Mouse (Mus musculus) CH12.LX (cell line): ENCODE measurements around the gene Stat1. TPM values are rescaled to one million over a fixed set of nuclear protein-coding genes. Genes with fewer than 3 reads are reported as not detected.
A peak's percentile ranks its signal among the peaks of the same experiment; 100 is the strongest.

ENCODE experiments used
- DNase-seq: peaks from one replicate; pipeline ENCODE4 v3.0.0-alpha.2; 2013; ENCODE audit errors: extremely low read depth
- H3K27ac ChIP-seq: 2 replicates; pipeline ENCODE4 v1.5.1; 2012; ENCODE audit warnings: low read depth, mild to moderate bottlenecking, control low read depth, moderate library complexity; ENCODE audit not compliant: insufficient read depth
- H3K27me3 ChIP-seq: replicated peaks from 2 replicates; pipeline ENCODE3; 2012; ENCODE audit warnings: inconsistent platforms
- H3K36me3 ChIP-seq, 2 experiments: replicated peaks in 1 of 2; 2 replicates each; pipeline versions ENCODE3 to v1.6.1; 2012; ENCODE audit warnings: inconsistent platforms in 1 of 2, low read length in 1 of 2, mild to moderate bottlenecking in 1 of 2, mixed read lengths in 1 of 2, moderate library complexity in 1 of 2; ENCODE audit not compliant: control insufficient read depth in 1 of 2, insufficient read depth in 1 of 2
- H3K4me1 ChIP-seq, 2 experiments: 2 replicates each; pipeline ENCODE4 v1.6.1; 2012; ENCODE audit warnings: inconsistent platforms in 1 of 2, moderate library complexity in 1 of 2; ENCODE audit not compliant: insufficient read depth in 2 of 2, control insufficient read depth in 1 of 2
- H3K4me2 ChIP-seq: 2 replicates; pipeline ENCODE4 v1.6.1; 2012; ENCODE audit warnings: low read depth, mild to moderate bottlenecking, control low read depth; ENCODE audit not compliant: poor library complexity, insufficient read depth, severe bottlenecking
- H3K4me3 ChIP-seq, 3 experiments: fragments of 150-350 bp in 1 of 3; sonication (generic) in 1 of 3; replicated peaks in 1 of 3; 2 replicates each; pipeline versions ENCODE3 to v1.5.1; 2011 to 2012; ENCODE audit warnings: low read depth in 2 of 3, low read length in 2 of 3, mild to moderate bottlenecking in 2 of 3, moderate library complexity in 2 of 3, control low read depth in 1 of 3, improper control_type of control experiment in 1 of 3, inconsistent platforms in 1 of 3, mixed read lengths in 1 of 3; ENCODE audit not compliant: poor library complexity in 1 of 3
- H3K79me2 ChIP-seq: replicated peaks from 2 replicates; pipeline ENCODE4 v1.6.1; 2012; ENCODE audit warnings: mild to moderate bottlenecking, moderate library complexity; ENCODE audit not compliant: control insufficient read depth, poor library complexity, insufficient read depth, severe bottlenecking; ENCODE audit errors: extremely low read depth
- H3K9ac ChIP-seq: 2 replicates; pipeline ENCODE4 v1.6.1; 2012; ENCODE audit warnings: low read depth, mild to moderate bottlenecking, control low read depth, moderate library complexity; ENCODE audit not compliant: insufficient read depth
- H3K9me3 ChIP-seq: replicated peaks from 2 replicates; pipeline ENCODE3; 2012; ENCODE audit warnings: low read length, inconsistent platforms, mixed read lengths
- BHLHE40 ChIP-seq: IDR thresholded peaks from 2 replicates; pipeline ENCODE4 v1.6.1; 2011; ENCODE audit warnings: mild to moderate bottlenecking, low read depth, low read length, improper control_type of control experiment
- CHD2 ChIP-seq: IDR thresholded peaks from 2 replicates; pipeline ENCODE4 v1.6.1; 2011; ENCODE audit warnings: low read length, improper control_type of control experiment
- CTCF ChIP-seq, 2 experiments: IDR thresholded peaks in 1 of 2; conservative IDR thresholded peaks in 1 of 2; 2 replicates each; pipeline ENCODE4 v1.5.1; 2011 to 2012; ENCODE audit warnings: low read depth in 2 of 2, low read length in 2 of 2, improper control_type of control experiment in 1 of 2, inconsistent platforms in 1 of 2, mild to moderate bottlenecking in 1 of 2, moderate library complexity in 1 of 2
- ELF1 ChIP-seq: IDR thresholded peaks from 2 replicates; pipeline ENCODE4 v1.6.1; 2014; ENCODE audit warnings: low read depth, mild to moderate bottlenecking, inconsistent platforms, low read length, improper control_type of control experiment
- EP300 ChIP-seq: IDR thresholded peaks from 2 replicates; pipeline ENCODE4 v1.6.1; 2011; ENCODE audit warnings: low read length, improper control_type of control experiment
- ETS1 ChIP-seq: conservative IDR thresholded peaks from 2 replicates; pipeline ENCODE4 v1.6.1; 2012; ENCODE audit warnings: low read depth, mild to moderate bottlenecking, inconsistent platforms, low read length, improper control_type of control experiment, moderate library complexity
- GABPA ChIP-seq: IDR thresholded peaks from 2 replicates; pipeline ENCODE4 v1.6.1; 2012; ENCODE audit warnings: low read depth, low read length, improper control_type of control experiment, inconsistent platforms; ENCODE audit not compliant: insufficient replicate concordance
- HCFC1 ChIP-seq: IDR thresholded peaks from 2 replicates; pipeline ENCODE4 v1.6.1; 2012; ENCODE audit warnings: low read depth, mild to moderate bottlenecking, inconsistent platforms, low read length, improper control_type of control experiment
- IRF4 ChIP-seq: IDR thresholded peaks from 2 replicates; pipeline ENCODE4 v1.6.1; 2014; ENCODE audit warnings: low read depth, mild to moderate bottlenecking, inconsistent platforms, low read length, improper control_type of control experiment
- JUND ChIP-seq: conservative IDR thresholded peaks from 2 replicates; pipeline ENCODE4 v1.6.1; 2011; ENCODE audit warnings: low read depth, low read length, improper control_type of control experiment
- MAFK ChIP-seq: IDR thresholded peaks from 2 replicates; pipeline ENCODE4 v1.6.1; 2011; ENCODE audit warnings: low read length, improper control_type of control experiment; ENCODE audit not compliant: insufficient replicate concordance
- MAX ChIP-seq: IDR thresholded peaks from 2 replicates; pipeline ENCODE4 v1.6.1; 2011; ENCODE audit warnings: low read length, improper control_type of control experiment
- MAZ ChIP-seq: IDR thresholded peaks from 2 replicates; pipeline ENCODE4 v1.6.1; 2012; ENCODE audit warnings: low read depth, mild to moderate bottlenecking, inconsistent platforms, low read length, improper control_type of control experiment, moderate library complexity
- MEF2A ChIP-seq: IDR thresholded peaks from 2 replicates; pipeline ENCODE4 v1.6.1; 2014; ENCODE audit warnings: low read depth, mild to moderate bottlenecking, inconsistent platforms, low read length, improper control_type of control experiment, borderline replicate concordance
- MXI1 ChIP-seq: IDR thresholded peaks from 2 replicates; pipeline ENCODE4 v1.6.1; 2011; ENCODE audit warnings: mild to moderate bottlenecking, low read depth, low read length, improper control_type of control experiment
- NELFE ChIP-seq: IDR thresholded peaks from 2 replicates; pipeline ENCODE4 v1.6.1; 2011; ENCODE audit warnings: low read depth, low read length, improper control_type of control experiment
- NRF1 ChIP-seq: IDR thresholded peaks from 2 replicates; pipeline ENCODE4 v1.6.1; 2014; ENCODE audit warnings: low read depth, mild to moderate bottlenecking, inconsistent platforms, low read length, improper control_type of control experiment, moderate library complexity
- POLR2AphosphoS2 ChIP-seq: IDR thresholded peaks from 2 replicates; pipeline ENCODE4 v1.6.1; 2011; ENCODE audit warnings: low read depth, low read length, improper control_type of control experiment
- RAD21 ChIP-seq: IDR thresholded peaks from 2 replicates; pipeline ENCODE4 v1.6.1; 2011; ENCODE audit warnings: low read depth, mild to moderate bottlenecking, low read length, improper control_type of control experiment, moderate library complexity
- RCOR1 ChIP-seq: conservative IDR thresholded peaks from 2 replicates; pipeline ENCODE4 v1.6.1; 2012; ENCODE audit warnings: low read depth, mild to moderate bottlenecking, inconsistent platforms, low read length, improper control_type of control experiment
- SIN3A ChIP-seq: IDR thresholded peaks from 2 replicates; pipeline ENCODE4 v1.6.1; 2012; ENCODE audit warnings: low read length, improper control_type of control experiment, inconsistent platforms
- SMC3 ChIP-seq: IDR thresholded peaks from 2 replicates; pipeline ENCODE4 v1.6.1; 2011; ENCODE audit warnings: low read depth, low read length, improper control_type of control experiment
- TBP ChIP-seq: conservative IDR thresholded peaks from 2 replicates; pipeline ENCODE4 v1.6.1; 2011; ENCODE audit warnings: low read depth, low read length, improper control_type of control experiment
- UBTF ChIP-seq: IDR thresholded peaks from 2 replicates; pipeline ENCODE4 v1.6.1; 2012; ENCODE audit warnings: low read depth, mild to moderate bottlenecking, inconsistent platforms, low read length, improper control_type of control experiment, moderate library complexity
- USF2 ChIP-seq: conservative IDR thresholded peaks from 2 replicates; pipeline ENCODE4 v1.6.1; 2011; ENCODE audit warnings: low read depth, low read length, improper control_type of control experiment
- ZC3H11A ChIP-seq: IDR thresholded peaks from 2 replicates; pipeline ENCODE4 v1.6.1; 2012; ENCODE audit warnings: low read depth, mild to moderate bottlenecking, inconsistent platforms, low read length, improper control_type of control experiment
- ZKSCAN1 ChIP-seq: IDR thresholded peaks from 2 replicates; pipeline ENCODE4 v1.6.1; 2012; ENCODE audit warnings: low read depth, inconsistent platforms, low read length, improper control_type of control experiment, borderline replicate concordance
- ZNF384 ChIP-seq: IDR thresholded peaks from 2 replicates; pipeline ENCODE4 v1.6.1; 2012; ENCODE audit warnings: low read depth, low read length, improper control_type of control experiment, inconsistent platforms
- dilution Hi-C: fragments of 300-500 bp; cut with MboI; formaldehyde crosslinking; loops from 2 replicates; pipeline ENCODE4 v1.14.3; 2020; ENCODE audit warnings: low sequenced_read_pairs; ENCODE audit not compliant: extremely low pct_unique_long_range_greater_than_20kb, extremely low pct_ligation_motif_present
- in situ Hi-C: fragments of 300-500 bp; cut with MboI; formaldehyde crosslinking; loops from 3 replicates; pipeline ENCODE4 v1.14.3; 2019; ENCODE audit warnings: low sequenced_read_pairs, low pct_ligation_motif_present, low pct_unique_long_range_greater_than_20kb, mixed read lengths
- polyA plus RNA-seq: library from polyadenylated mRNA; unstranded; fragments of >175 nt; gene quantifications from 2 replicates; pipeline ENCODE4 v1.2.1, GENCODE M21; 2012; ENCODE audit warnings: low read depth; ENCODE audit not compliant: insufficient read length
- total RNA-seq, 2 experiments: library from RNA; depleted of rRNA; stranded (reverse); fragments of 300-350 nt in 1 of 2; fragments of >200 nt in 1 of 2; gene quantifications; 2 replicates each; pipeline ENCODE4 v1.2.3; 2012 to 2014

The Stat1 gene
- total and polyA plus RNA-seq, 3 experiments: 101 to 179 (median 143) TPM

GRCm38 (mm10) chr1:52088634-52089033 lies 30.6 kb upstream of the Stat1 start:
- no peaks in the 10 kb centered on the region for H3K27me3 ChIP-seq
- in situ Hi-C loops: loop anchor here (25.0 kb wide), 1 partner anchor 451 kb away; no protein-coding TSS in a partner anchor
- DNase-seq: no peak
- H3K4me3 ChIP-seq: no peak overlapping the region
- no peak for TF ChIP-seq SIN3A
- TF ChIP-seq BHLHE40: no peak
- TF ChIP-seq MAFK: no peak
- TF ChIP-seq UBTF: no peak
- no peak for TF ChIP-seq USF2
- TF ChIP-seq HCFC1: no peak
- no peak for TF ChIP-seq ETS1
- TF ChIP-seq GABPA: no peak
- TF ChIP-seq MAX: no peak
- TF ChIP-seq IRF4: no peak
- TF ChIP-seq SMC3: no peak
- no peak for TF ChIP-seq ZC3H11A
- no peak for TF ChIP-seq TBP
- TF ChIP-seq NRF1: no peak
- no peak for TF ChIP-seq EP300
- TF ChIP-seq MXI1: no peak
- no peaks in the 10 kb centered on the region for H3K9me3 ChIP-seq
- no peaks in the 10 kb centered on the region for H3K79me2 ChIP-seq
- 0 out of 4 replicates have a peak, but pooled peaks cover 0 to 2% of the 10 kb centered on the region in 2 experiments for H3K4me1 ChIP-seq
- H3K9ac ChIP-seq: no peak overlapping the region
- no peak overlapping the region for H3K4me2 ChIP-seq
- dilution Hi-C loops: no loop called here
- no peak overlapping the region for H3K27ac ChIP-seq
- H3K36me3 ChIP-seq: peaks cover 0 to 5% of the 10 kb centered on the region in 2 experiments

GRCm38 (mm10) chr1:52098618-52099232 lies 20.5 kb upstream of the Stat1 start:
- H3K27ac ChIP-seq: no peak overlapping the region
- peaks cover 4 to 19% of the 10 kb centered on the region in 2 experiments; a peak in 3 of 4 replicates for H3K4me1 ChIP-seq
- no peak overlapping the region for H3K4me3 ChIP-seq
- no peaks in the 10 kb centered on the region for H3K79me2 ChIP-seq
- H3K9me3 ChIP-seq: no peaks in the 10 kb centered on the region
- in situ Hi-C loops (loop anchor here (5.0 to 25.0 kb wide), 2 partner anchors 91 to 461 kb away; no protein-coding TSS in a partner anchor), dilution Hi-C loops (no loop called here)
- H3K9ac ChIP-seq: no peak overlapping the region
- DNase-seq: peak; percentile 60
- peaks cover 3 to 20% of the 10 kb centered on the region in 2 experiments for H3K36me3 ChIP-seq
- no peaks in the 10 kb centered on the region for H3K27me3 ChIP-seq
- no peak overlapping the region for H3K4me2 ChIP-seq
- TF ChIP-seq HCFC1 (0 out of 2 replicates have a peak, but pooled peaks have one; percentile 18), RAD21 (peak; percentile 94), EP300 (no peak), CTCF (conservative IDR thresholded peaks at IDR 0.05 in 1 of 2, IDR thresholded peaks at IDR 0.05 in 1 of 2; ENCODE audit: low read depth in 2 of 2, low read length in 2 of 2) (peak; percentile 51 to 92), MAZ (0 out of 2 replicates have a peak, but pooled peaks have one; percentile 25), MAX (no peak), ZKSCAN1 (no peak), IRF4 (no peak), POLR2AphosphoS2 (no peak), ELF1 (no peak), JUND (no peak), MEF2A (no peak), SMC3 (peak; percentile 89), CHD2 (no peak), ZNF384 (peak; percentile 12; the same call in 1 of the 2 replicates), RCOR1 (no peak), NELFE (peak; percentile 38; the same call in 1 of the 2 replicates), USF2 (no peak), ZC3H11A (peak; percentile 77)
